Mouse (Mus musculus) left cerebral cortex, postnatal 36 days (tissue): ENCODE measurements at regions not wholly inside any gene's neighbourhood (a gene's known extent, or its start where the extent isn't known, plus 50 kb on each side); places are given as distances from the start of the nearest gene placed in this dataset.

ENCODE experiments used
- DNase-seq, 2 experiments: peaks; one replicate each; pipeline ENCODE4 v3.0.0; 2021 to 2022; ENCODE audit warnings: low spot score in 2 of 2, mixed read lengths in 1 of 2
- intact Hi-C: fragments of 180-260 bp; cut with DNase I; formaldehyde crosslinking; loops from one replicate; pipeline ENCODE4 v1.15.1; 2025

- intact Hi-C loops: no loop called here
- no peak for DNase-seq
These were observed 208.7 kb downstream of the Opa1 start for GRCm38 (mm10) chr16:29787633-29788511.

DNA sequence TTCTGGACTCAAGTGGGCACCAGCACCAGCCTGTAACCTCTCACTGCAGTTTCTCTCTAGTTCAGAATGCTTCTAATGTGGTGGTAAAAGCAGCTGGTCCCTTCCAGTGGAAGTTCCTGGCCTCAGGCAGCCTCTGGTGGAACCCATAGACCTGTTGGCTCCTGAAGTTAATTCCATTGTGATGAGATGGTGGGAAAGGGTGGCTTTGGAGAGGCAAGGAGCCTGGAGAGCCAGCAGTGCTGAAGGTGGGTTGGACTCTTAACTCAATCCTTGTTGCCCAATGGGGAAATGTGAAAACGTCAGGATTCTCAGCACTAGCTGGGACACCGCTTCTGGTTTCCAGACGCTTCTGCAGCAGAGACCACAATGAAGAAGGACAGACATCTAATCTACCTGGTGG, 210.9 kb downstream of the Opa1 start:
- no peak for DNase-seq
- intact Hi-C loops: no loop called here

DNA sequence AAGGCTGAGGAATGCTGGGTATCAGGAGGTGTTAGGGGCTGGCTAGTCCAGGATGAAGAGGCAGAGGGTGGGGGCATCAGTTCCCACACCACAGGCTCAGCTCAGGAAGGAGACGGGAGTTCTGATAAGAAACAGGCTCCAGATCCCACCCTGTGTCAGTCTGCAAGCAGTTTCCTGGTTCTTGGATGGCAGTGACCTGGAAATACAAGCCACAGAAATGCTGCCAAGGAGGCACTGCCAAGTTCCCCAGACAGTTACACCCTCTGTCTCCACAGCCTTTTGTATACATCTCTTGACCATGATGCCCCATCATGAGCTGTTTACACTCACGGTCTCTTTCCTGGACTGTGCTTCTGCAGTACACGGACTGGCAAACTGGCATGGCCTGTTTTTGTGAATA, 220.1 kb downstream of the Opa1 start:
- intact Hi-C loops: no loop called here
- DNase-seq: no peak

- DNase-seq: no peak
- intact Hi-C loops: no loop called here
These were observed 220.8 kb downstream of the Opa1 start for GRCm38 (mm10) chr16:29799893-29800292.

DNA sequence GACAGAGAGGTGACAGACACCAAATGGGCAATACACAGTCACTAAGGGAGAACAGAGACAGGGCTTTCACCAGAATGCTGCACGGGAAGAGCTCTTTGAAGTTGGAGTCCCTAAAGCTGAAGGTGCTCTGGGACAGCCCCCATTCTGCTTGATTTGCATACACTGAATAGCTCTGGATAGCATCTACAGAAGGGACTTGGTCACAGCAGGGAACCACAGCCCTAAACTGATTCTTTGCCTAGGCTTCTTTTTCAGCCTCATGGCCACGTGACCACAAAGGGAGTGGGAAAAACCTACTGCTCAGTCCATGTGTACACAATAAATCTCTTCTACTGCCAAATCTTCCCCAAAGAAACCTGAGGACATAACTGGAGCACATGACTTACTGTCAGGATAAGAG, 221.3 kb downstream of the Opa1 start:
- intact Hi-C loops: no loop called here

GRCm38 (mm10) chr16:29802085-29802484, 223.0 kb downstream of the Opa1 start:
- intact Hi-C loops: no loop called here
- DNase-seq: no peak

More for the DNA sequence above, 221.3 kb downstream of the Opa1 start:
- DNase-seq: no peak

DNA sequence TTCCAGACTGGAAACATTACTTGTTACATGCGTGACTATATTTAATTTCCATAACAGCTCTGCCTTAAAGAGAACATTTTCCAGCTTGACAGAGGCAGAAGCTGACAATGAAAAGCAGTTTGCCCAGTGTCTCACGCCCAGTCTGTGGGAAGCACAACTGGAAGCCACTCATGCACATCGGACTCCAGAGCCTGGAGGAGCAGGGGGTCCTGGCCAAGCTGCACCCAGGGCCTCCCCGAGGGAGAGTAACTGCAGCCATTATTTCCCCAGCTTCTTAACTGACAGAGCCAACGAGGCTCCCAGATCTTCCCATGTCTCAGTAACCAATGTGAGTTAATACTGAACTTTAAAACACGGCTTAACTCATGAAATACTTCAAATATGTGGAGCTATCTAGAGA, 223.5 kb downstream of the Opa1 start:
- intact Hi-C loops: no loop called here
- no peak for DNase-seq

GRCm38 (mm10) chr16:29807859-29808258, 228.7 kb downstream of the Opa1 start:
- intact Hi-C loops: no loop called here

DNA sequence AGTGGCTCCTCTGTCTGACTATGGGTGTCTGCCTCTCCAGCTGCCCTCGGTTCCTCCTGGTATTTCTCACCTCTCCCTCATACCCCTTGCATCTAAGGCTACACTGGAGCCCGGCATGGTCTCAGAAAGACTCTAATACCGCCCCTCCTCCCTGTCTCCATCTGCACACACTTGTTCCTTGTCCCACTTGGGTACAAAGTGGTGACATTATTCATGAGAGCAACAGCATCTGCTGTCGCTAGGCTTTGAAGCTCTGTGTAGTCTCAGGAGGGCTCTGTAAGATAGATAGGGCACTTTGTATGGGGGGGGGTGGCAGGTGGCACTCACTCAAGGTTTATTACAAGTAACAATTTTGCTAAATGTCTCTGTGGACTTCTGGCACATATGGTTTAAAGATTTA, 229.7 kb downstream of the Opa1 start:
- intact Hi-C loops: no loop called here
- no peak for DNase-seq

More at GRCm38 (mm10) chr16:29807859-29808258, 228.7 kb downstream of the Opa1 start:
- DNase-seq: no peak

GRCm38 (mm10) chr16:29813411-29814038, 234.4 kb downstream of the Opa1 start:
- intact Hi-C loops: loop anchor here (5.0 kb wide), 2 partner anchors 76 to 254 kb away; no protein-coding TSS in a partner anchor
- DNase-seq: peak; percentile 73 to 74

DNA sequence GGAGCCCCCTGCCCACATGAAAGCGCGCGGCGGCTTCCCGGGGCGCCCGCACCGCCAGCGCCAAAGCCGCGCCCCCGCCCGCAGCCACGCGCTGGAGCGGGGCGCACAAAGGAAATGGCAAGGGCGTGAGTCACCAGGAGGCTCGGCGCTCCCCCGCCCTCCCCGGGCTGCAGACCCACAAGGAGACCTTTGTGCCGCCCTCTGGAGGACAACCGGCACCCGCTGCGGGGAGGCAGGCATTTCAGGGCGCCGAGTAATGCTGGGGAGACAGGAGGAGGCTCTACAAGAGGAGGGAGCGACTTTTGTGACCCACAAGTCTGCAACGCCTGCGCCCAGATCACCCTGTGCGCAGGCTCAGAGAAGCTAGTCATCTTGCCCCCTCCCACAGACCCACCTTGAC, 234.9 kb downstream of the Opa1 start:
- peak in 1 of 2 experiments; percentile 77 for DNase-seq
- intact Hi-C loops: loop anchor here (5.0 kb wide), 2 partner anchors 77 to 253 kb away; no protein-coding TSS in a partner anchor

DNA sequence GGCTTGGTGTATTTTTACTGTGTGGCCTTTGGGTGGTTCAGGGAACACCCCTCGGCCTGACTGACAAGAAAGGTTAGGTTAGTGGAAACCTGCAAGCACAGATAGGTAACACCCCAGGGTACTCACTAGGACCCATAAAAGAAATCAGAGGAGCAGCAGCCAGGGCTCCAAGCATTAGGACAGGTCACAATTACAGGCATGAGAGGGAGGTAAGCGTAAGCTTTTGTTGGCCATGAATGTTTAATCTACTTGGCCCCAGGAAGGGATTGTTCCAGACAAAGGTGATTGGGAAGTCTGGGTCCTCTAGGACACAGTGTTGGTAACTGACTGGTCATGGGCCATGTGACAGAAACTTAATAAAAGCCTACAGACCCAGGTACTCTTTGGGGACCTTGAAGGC, 235.5 kb downstream of the Opa1 start:
- no peak for DNase-seq
- intact Hi-C loops: loop anchor here (5.0 kb wide), 3 partner anchors 77 to 253 kb away; no protein-coding TSS in a partner anchor

DNA sequence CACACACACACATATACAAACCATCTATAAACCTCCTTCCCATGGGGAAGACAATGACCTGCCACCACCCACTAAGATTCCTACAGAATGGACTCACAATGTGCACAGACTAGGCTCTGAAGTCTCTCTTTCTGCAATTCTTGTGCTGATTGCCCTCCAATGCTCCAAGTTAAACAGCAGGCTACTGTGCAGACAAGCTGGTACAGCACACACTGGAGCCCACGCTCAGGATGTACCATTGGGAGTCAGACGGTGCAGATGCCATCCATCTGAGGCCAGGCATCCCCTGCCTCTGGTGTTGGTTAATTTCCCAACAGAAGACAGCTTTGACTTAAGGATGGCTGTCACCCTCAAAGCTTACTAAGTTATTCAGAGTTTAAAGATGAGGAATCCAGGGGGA, 236.1 kb downstream of the Opa1 start:
- DNase-seq: no peak
- intact Hi-C loops: loop anchor here (5.0 kb wide), 1 partner anchor 192 kb away; no protein-coding TSS in a partner anchor

DNA sequence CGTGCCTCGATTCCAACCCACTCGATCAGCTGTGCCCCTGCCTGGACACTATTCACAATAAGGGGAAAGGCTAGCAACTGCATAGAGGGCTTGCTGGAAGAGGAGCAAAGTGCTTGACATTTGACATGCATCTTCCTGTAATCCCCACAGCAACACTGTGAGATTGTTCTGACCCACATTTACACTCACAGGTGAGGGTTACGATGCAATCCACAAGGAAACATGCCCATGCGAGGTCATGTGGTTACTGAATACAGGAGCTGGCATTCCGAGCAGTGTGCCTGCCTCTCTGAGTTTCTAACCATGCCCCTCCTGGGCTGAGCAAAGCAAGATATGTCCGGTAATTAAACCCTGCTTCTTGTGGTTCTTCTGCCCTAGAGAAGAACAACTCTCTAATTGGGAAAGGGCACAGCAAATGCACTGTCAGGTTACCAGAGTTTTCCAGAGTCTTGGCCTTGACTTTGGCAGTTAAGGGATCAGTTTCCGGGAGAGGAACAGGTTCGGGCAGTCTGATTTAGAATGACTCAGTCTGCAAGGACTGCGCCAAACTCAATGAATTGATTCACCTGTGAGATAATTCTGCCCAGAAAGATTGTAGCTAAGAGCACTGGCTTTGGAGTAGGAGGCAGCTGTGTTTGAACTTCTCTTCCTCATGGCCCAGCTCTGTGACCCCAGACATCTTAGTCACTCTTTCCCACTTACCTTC, 236.7 kb downstream of the Opa1 start:
- intact Hi-C loops: loop anchor here (5.0 kb wide), 1 partner anchor 192 kb away; no protein-coding TSS in a partner anchor
- no peak for DNase-seq

DNA sequence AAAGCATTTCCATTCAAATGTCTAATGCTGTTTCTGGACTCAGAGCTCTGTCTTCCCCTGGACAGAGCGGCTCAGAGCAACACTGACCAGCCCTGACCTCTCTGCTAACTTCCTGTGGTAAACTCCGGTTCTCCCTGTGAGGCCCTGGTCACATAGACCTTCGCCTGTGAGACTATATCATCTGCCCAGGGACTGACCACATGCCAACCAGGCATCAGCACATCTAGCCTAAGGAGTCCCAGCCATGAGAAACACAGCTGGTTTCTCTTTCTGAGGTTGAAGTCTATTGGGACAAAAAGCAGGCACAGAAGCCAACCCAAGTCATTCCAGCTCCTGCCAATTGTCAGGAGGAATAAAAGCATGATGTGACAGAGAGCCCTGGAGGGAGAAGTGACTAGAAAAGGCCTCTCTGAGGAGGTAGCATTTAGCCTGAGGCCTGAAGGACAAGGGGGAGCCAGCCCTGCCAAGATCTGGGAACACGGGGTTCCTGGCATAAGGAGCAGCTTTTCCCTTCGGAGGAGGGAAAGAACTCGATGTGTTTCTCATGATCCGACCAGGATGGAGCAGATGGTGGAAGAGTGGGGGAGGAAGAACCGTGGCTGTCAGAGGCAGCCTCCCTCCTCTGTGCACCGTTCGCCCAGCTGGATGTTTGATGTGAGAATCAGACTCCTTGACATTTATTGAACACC, 237.7 kb downstream of the Opa1 start:
- DNase-seq: peak; percentile 86 to 88
- intact Hi-C loops: loop anchor here (5.0 kb wide), 1 partner anchor 190 kb away; no protein-coding TSS in a partner anchor

DNA sequence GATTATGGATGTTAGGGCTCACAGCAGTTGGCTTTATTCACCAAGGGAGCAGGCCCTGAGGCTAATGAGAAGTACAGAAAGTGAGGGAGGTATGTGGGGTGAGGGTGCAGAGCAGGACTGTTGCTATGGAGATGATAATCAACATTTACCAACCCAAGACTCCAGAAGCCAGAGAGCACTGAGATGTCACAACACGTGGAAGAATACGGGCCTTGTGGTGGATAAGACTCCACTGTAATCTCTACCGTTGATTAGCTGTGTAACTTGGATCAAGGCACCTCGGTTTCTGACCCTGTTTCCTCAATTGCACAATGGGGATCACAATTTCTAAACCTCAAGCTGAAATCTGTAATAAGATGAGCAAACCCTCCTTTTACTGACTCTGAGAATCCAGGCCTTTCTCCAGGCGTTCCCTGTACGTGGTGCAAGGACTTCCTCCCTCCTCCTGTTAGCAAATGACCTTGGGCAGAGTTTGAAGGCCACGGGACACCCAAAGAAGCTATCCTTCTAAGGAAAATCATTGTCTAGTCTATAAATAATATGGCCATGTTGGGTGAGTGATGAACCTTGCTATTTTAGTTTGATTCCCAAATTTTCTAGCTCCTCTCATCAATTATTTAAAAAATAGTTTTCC, 239.8 kb downstream of the Opa1 start:
- intact Hi-C loops: loop anchor here (5.0 kb wide), 1 partner anchor 188 kb away; no protein-coding TSS in a partner anchor
- DNase-seq: no peak

GRCm38 (mm10) chr16:29820704-29821103, 241.6 kb downstream of the Opa1 start:
- DNase-seq: no peak
- intact Hi-C loops: no loop called here

DNA sequence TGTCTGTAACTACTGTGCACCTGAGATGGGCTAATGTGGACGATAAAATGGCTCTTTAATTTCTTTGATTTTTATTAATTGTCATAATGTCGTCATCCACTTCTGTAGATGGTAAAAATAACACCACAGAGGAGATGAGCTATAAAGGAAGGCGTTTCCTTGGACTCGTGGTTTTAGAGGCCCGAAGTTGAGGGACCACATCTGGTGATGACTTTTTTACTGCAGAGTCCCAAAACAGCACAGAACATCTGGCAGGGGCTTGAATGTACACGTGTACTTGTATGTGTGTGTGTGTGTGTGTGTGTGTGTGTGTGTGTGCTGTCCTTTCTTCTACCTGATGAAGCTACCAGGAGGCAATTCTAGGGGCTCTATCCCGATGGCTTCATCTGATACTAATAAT, 242.1 kb upstream of the Hes1 start:
- intact Hi-C loops: no loop called here
- no peak for DNase-seq

- intact Hi-C loops: no loop called here
- DNase-seq: no peak
These were observed 241.3 kb upstream of the Hes1 start for GRCm38 (mm10) chr16:29822843-29823401.
